Mouse (Mus musculus) cerebellum, adult 9-10 months (tissue): Measurements from ENCODE around the gene Sh2b2.

Experiments
- DNase-seq: peaks from one replicate; pipeline ENCODE4 v3.0.0; 2022

Sh2b2 gene

DNA sequence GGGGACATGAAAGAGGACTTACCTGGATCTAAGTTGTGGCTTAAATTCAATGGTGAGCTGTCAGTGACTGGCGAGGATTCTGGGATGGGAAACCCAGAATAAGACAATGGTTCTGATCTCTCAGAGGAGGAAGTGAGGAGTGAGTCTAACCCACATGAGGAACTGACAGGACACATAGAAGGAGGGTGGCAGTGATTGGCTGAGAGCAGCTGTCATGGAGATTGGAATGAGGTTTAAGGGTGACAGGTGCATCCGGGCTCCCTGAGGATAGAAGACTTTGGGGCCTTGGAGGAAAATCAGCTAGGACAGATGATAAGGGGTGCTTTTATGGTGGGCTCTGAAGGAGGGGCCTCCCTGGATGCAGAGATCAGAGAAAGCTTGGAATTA lies at the start of gene Sh2b2:
Gene Sh2b2 (minus strand): TSS at position 105 of the 387 bp plus-strand sequence.
- no peak for DNase-seq

- peak; percentile 59 for DNase-seq
These were observed 46.6 kb upstream of the Sh2b2 start for GRCm38 (mm10) chr5:136292971-136293418.

DNA sequence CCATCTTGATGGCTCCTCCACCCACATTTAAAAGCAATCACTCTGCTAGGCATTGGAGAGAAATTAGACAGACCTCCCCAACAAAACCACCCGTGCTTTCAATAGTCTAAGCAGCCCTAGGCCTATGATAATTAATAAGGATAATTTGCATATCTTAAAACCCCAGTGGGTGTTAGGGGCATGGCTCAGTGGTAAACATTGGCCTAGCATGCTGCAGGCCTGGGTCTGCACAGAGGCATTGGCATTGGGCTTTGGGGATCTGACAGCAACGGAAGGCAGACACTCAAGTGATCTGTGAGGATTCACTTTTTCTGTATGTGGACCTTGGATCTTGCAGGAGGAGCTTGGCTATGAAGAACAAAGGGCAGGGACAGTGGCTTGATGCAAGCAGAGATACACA lies 46.0 kb upstream of the Sh2b2 start:
- DNase-seq, result no peak

DNA sequence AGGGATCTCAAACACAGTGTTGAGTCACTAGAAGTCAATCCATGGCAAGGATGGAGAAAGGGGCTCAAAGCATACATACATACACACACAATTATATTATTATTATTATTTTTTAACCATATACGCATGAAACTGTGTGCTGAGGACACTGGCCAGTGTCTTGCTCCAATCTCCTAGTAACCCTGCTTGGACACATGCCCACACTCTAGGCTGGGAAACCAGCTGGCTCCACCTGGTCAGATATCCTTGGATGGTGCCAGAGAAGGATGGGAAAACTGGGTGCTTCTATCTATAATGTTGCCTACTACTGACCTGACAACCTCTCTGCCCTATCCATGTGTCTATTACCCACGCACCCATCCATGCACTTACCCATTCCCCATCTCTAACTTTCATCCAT lies 45.2 kb upstream of the Sh2b2 start:
- DNase-seq, result peak; percentile 41

- DNase-seq, result no peak
These were observed 43.4 kb upstream of the Sh2b2 start for GRCm38 (mm10) chr5:136289776-136290175.

GRCm38 (mm10) chr5:136288351-136289081 lies 42.2 kb upstream of the Sh2b2 start:
- DNase-seq, result peak; percentile 40

DNA sequence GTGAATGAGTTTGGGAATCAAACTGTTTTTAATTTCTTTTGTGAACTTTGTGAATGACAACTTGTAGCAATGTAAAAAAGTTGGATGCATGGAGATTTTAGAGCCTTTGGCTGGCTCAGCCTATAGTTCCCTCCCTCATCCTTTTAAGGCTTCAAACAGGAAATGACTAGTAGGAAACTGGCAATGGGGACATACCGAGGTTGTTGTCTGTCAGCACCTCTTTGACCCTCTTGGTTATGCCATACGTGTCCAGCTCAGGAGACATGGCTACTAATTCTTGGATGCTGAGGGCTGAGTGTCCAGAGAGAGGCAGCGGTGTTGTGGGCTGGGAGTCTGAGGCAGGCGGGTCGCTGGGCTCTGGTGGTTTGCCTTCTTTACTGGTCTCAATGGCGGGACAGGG lies 40.2 kb upstream of the Sh2b2 start:
- no peak for DNase-seq

- DNase-seq, result no peak
These were observed 38.8 kb upstream of the Sh2b2 start for GRCm38 (mm10) chr5:136285106-136285505.

DNA sequence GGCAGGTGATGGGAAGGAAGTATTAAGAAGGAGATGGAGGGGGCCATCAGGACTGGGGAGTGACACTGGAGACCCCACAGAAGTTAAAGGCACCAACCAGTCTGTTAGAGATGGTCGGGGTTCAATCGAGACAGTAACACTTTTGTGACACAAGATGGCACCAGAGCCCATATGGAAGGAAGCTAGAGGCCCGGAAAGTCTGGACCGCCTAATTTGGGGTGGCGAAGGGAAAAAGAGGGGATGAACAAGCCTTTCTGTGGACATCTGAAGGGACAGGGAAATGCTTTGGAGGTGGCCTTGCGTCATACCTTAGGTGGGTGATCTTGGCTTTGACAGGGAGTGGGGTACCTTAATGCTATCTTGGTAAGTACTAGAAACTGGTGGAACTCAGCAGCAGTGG lies 35.0 kb upstream of the Sh2b2 start:
- peak; percentile 49 for DNase-seq

DNA sequence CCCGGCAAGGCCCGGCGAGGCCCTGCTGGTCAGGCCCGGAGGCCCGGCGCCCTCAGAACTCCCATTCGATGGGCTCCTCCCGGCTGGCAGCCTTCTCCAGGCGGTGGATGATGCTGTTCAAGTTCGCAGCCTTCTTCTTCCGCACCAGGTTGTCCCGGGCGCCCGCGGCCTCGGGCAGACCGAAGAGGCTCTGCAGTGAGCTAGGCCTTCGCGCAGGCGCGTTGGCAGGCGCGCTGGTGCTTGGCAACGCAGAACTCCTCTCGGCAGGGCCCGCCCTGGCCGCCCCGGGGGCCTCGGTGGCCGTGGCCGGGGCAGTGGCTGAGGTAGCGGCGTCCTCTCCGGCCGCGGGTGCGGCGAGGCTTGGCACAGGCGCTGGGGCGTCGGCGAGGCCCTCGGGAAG lies 28.4 kb upstream of the Sh2b2 start:
- DNase-seq, result no peak

GRCm38 (mm10) chr5:136269937-136270336 lies 23.6 kb upstream of the Sh2b2 start:
- no peak for DNase-seq

GRCm38 (mm10) chr5:136266077-136266476 lies 19.7 kb upstream of the Sh2b2 start:
- DNase-seq, result no peak

GRCm38 (mm10) chr5:136263342-136263741 lies 17.0 kb upstream of the Sh2b2 start:
- DNase-seq, result no peak

- peak; percentile 66 for DNase-seq
These were observed 12.6 kb upstream of the Sh2b2 start for GRCm38 (mm10) chr5:136258919-136259318.

DNA sequence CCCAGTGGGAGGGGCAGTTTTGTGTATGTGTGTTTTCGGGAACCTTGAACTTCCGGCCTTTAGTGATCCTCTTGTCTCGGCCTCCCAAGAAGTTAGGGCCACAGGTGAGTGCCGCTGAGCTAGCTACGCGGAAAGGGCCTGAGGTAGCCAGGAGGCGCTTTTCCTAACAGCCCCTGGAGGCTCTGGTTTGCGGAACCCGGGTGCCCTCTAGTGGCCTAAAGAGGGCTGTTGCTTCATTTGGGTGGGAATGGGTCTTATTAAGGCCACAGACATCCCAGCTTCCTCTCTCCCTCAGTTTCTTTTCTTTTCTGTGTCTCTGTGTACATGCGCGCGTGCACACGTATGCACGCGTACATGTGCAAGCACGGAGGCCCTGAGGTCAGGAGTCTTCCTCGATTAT lies 6.5 kb upstream of the Sh2b2 start:
- peak; percentile 79 for DNase-seq

DNA sequence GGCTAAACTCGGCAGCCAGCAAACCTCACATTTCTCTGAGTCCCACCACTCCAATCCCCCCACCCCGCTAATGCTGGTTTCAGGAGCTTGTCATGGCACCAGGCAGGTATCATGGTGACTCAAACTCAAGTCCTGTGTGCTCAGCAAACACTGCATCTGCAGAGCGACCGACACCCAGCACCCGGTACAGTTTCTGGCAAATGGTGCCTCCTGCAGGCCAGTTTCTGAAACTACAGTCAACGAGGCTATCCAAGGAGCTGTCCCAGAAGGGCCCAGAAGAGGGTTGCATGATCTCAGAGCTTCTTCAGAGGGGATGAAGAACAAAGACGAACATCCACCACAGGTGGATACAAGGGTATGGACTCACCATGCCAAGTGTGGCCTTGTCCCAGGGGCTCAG lies 4.6 kb upstream of the Sh2b2 start:
- DNase-seq, result no peak

DNA sequence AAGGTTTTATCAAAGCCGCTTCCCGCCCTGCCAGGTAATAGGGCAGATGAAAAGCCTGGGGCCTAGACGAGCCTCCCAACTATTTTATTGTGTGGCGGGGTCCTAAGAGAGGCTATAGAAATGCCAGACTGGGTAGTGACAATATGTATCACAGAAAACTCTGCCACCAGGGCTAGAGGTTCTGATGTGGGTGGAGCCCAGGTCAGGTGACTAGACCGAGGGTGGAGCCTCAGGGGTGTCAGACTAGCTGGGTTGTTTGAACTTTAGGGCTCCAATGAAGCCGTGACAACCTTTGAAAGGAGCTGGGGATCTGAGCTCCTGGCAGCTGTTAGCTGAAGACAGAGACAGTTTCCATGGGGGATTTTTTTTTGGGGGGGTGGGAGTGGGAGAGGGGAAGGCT lies 2.1 kb upstream of the Sh2b2 start:
- DNase-seq, result no peak

DNA sequence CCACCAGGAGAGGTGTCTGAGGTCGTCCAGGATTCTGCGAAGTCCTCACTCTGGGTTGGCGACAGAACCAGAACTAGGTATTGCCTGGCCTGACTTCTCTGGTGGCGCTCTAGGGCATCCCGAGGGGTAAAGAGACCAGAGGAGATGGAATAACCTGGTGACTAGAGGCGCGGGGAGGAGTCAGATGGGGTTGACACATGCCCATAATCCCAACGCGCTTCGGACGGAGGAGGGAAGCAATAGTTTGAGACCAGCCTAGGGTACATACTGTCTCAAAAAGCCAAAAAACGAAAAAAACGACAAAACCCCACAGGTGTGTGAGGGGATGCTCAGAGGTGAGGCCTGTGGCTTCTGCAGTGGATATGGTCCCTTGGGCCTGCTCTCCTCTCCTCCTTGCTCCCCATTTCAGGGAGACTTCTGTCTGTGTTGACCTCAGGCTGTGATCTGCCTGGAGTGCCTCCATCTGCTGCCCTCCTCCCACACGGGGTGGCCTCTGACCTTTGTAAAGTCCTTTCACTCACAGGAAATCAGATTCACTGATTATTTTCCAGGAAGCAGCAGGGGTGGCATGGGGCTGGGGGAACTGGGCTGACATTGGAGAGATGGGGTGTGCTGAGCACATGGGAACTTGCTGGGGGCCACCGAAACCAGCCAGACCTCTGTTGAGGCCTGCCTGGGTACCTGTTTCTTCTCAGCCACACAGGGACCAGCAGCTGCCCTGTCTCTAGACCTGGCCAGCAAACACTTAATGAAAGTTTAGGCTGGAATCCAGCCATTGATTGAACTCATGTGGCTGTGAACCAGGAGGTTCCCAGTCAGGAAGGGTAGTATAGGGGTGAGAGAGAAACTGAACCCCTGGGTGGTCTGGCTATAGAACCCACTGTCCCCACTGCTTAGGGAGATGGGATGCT lies 560 bp downstream of the Sh2b2 start:
- no peak for DNase-seq

DNA sequence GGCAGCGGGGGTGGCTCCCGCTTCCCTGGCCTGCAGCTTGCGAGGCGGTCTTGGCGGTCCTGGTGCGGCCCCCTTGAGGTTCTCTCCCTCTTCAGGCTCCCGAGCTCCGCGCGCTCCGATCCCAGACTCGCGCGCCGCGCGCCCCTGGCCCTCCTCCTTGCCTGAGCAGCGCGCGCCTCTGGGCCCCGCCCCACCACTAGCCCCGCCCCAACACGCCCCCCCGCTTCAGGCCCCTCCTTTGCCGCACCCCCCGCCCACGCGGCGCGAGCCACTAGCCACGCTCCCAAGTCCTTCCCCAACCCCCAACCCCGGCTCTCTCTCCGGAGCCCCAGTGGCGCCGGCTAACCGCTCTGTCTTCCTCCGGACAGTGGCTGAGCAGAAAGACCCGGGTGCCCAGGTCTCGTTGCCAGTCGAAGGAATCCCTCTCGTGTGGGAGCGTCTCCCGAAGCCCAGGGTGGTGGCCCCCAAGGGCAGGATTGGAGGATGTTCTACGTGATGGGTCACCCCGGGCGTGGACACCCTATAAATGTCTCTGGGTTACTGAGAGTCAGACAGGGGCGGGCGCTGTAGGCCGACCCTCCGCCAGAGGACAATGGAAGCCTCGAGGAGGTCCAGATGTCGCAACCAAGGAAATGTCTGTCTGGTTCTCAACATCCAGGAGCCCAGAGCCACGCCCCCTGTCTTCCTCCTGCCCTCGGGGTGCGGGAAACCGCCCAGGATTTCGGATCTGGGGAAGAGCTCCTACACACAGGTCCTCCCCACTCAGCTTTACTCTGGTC lies 1.4 kb downstream of the Sh2b2 start:
- peak; percentile 31 for DNase-seq

GRCm38 (mm10) chr5:136243851-136244761 lies 2.2 kb downstream of the Sh2b2 start:
- no peak for DNase-seq

DNA sequence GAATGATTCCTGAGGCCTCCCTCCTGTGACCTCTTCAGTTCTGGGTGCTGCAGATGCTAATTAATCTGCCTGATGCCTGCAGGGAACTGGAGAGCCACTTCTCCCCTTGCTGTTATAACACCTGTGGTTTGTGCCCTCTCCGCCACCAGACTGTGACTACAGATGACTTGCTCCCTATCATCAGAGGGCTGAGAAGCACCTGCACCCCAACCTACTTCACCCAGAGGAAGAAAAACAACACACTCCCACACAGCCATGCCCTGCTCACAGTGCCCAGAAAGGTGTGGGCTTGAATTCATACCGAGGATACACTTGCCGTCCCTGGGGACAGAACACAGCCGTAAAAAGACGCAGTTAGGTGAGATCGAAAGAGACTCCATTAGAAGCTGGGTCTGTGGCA lies 5.2 kb downstream of the Sh2b2 start:
- DNase-seq, result no peak

DNA sequence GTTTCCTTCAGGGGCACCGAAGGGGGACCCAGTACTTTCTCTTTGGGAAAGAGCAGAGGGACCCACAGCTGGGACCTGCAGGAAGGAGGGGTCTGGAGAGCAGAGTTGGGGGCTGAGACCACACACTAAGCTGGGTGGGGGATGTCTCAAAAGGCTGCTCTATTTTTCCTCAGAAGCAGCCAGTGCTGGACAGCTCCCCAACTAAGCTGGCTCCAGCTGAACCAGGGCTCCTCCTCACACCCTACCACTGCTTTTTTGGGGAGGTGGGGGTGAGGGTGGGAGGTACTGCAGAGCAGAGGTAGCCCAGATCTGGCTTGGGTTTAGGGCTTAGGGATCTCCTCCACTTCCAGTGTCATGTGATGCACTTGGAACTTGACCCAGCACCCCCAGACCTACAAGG lies 6.0 kb downstream of the Sh2b2 start:
- no peak for DNase-seq
